Mouse (Mus musculus) ES-Bruce4 (cell line): ENCODE results near the gene Cadm2.

Source experiments
- CTCF ChIP-seq: IDR thresholded peaks from one replicate; pipeline ENCODE4 v1.8.1; 2011; ENCODE audit warnings: low read depth, low read length
- POLR2A ChIP-seq: IDR thresholded peaks from one replicate; pipeline ENCODE4 v1.8.1; 2011; ENCODE audit warnings: low read length; ENCODE audit not compliant: insufficient read depth

- TF ChIP-seq CTCF (no peak), POLR2A (no peak)
Observed at GRCm38 (mm10) chr16:67610904-67611681, 9.6 kb downstream of the Cadm2 start.
